Mouse (Mus musculus) intestine, embryonic 16.5 days (tissue): Measurements from ENCODE around the gene Pde10a. TPM values are rescaled to one million over a fixed set of nuclear protein-coding genes. Genes with fewer than 3 reads are reported as not detected.

Experiments
- ATAC-seq: fragments of 200-750 bp; cut with Nextera tagmentation; 2 replicates; pipeline ENCODE4 v1.8.0; 2017; ENCODE audit warnings: moderate TSS enrichment, moderate library complexity
- H3K27ac ChIP-seq: fragments of 300-500 bp; sonication (generic); 2 replicates; pipeline ENCODE4 v1.5.1; 2014; ENCODE audit warnings: mild to moderate bottlenecking, low read length
- H3K27me3 ChIP-seq: fragments of 300-500 bp; sonication (generic); replicated peaks from 2 replicates; pipeline ENCODE4 v1.6.1; 2014; ENCODE audit warnings: low read length, control low read depth, mixed read lengths; ENCODE audit not compliant: control insufficient read depth, insufficient read depth
- H3K36me3 ChIP-seq: fragments of 300-500 bp; sonication (generic); 2 replicates; pipeline ENCODE4 v1.6.1; 2014; ENCODE audit warnings: low read length, control low read depth; ENCODE audit not compliant: control insufficient read depth, insufficient read depth
- H3K4me1 ChIP-seq: fragments of 300-500 bp; sonication (generic); 2 replicates; pipeline ENCODE4 v1.6.1; 2014; ENCODE audit warnings: low read length, control low read depth, mixed read lengths; ENCODE audit not compliant: control insufficient read depth, insufficient read depth
- H3K4me2 ChIP-seq: fragments of 300-500 bp; sonication (generic); 2 replicates; pipeline ENCODE4 v1.6.1; 2014; ENCODE audit warnings: low read depth, low read length, control low read depth
- H3K4me3 ChIP-seq: fragments of 300-500 bp; sonication (generic); 2 replicates; pipeline ENCODE4 v1.5.1; 2014; ENCODE audit warnings: mild to moderate bottlenecking, low read length
- H3K9ac ChIP-seq: fragments of 300-500 bp; sonication (generic); 2 replicates; pipeline ENCODE4 v1.6.1; 2014; ENCODE audit warnings: low read depth, low read length
- H3K9me3 ChIP-seq: fragments of 300-500 bp; sonication (generic); 2 replicates; pipeline ENCODE4 v1.6.1; 2016; ENCODE audit warnings: low read length, control low read depth; ENCODE audit not compliant: control insufficient read depth
- WGBS: fragments of 180-500 bp; shearing (Covaris S2); extraction: QIAGEN DNeasy Blood & Tissue Kit; methylation state at CpG from one replicate; pipeline ENCODE4 v1.1.7; 2014; 5-methylcytosine and 5-hydroxymethylcytosine counted together
- polyA plus RNA-seq: library from polyadenylated mRNA; unstranded; fragments of >200 nt; fragmentation: Nextera tagmentation; extraction: Ambion mirVana; gene quantifications from 2 replicates; pipeline ENCODE4 v1.2.1, GENCODE M21; 2015

Pde10a gene
- polyA plus RNA-seq, 1 experiment from 2014 or later = 1.0 TPM

- 73% methylated on average over 7 of the region's 7 CpGs for WGBS
- Histone ChIP-seq H3K27ac (no peak overlapping the region), H3K4me2 (no peak overlapping the region)
Observed at GRCm38 (mm10) chr17:8843941-8844340, 318.8 kb downstream of the Pde10a start.

DNA sequence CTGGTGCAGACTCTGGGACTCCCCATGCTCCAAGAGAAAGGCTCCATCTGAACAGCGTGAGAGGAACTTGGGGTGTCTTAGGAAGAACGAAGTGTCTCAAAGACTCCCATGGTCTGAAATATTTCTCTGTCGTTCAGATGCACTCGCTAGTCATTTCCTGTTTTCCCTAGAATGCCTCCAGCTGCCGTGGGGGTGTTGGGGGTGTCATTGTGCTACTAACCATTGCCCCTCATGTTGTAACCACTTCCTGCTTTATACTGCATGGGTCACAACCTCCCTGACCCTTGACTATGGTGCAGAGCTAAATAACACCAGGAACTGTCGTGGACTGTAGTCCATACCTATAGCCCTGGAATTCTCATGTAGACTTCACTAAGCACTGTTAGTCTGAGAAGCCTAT is 321.3 kb downstream of the Pde10a start:
- H3K36me3 ChIP-seq = no peaks in the 10 kb centered on the region
- 56% methylated on average over 6 of the region's 6 CpGs for WGBS
- H3K9me3 ChIP-seq = no peaks in the 10 kb centered on the region
- peaks cover 4% of the 10 kb centered on the region; the same call in 1 of the 2 replicates for H3K4me1 ChIP-seq
- H3K4me2 ChIP-seq = no peak overlapping the region
- H3K27ac ChIP-seq = no peak overlapping the region
- no peak for ATAC-seq
- H3K4me3 ChIP-seq = no peak overlapping the region
- no peak overlapping the region for H3K9ac ChIP-seq
- H3K27me3 ChIP-seq = no peaks in the 10 kb centered on the region

More at GRCm38 (mm10) chr17:8843941-8844340, 318.8 kb downstream of the Pde10a start:
- H3K36me3 ChIP-seq = no peaks in the 10 kb centered on the region
- no peaks in the 10 kb centered on the region for H3K9me3 ChIP-seq
- H3K27me3 ChIP-seq = no peaks in the 10 kb centered on the region
- ATAC-seq = peak; percentile 81
- H3K4me1 ChIP-seq = peaks cover 4% of the 10 kb centered on the region; the same call in 1 of the 2 replicates
- no peak overlapping the region for H3K9ac ChIP-seq
- H3K4me3 ChIP-seq = no peak overlapping the region

- no peak overlapping the region for H3K4me3 ChIP-seq
- no peak overlapping the region for H3K4me2 ChIP-seq
- H3K9ac ChIP-seq = no peak overlapping the region
- H3K36me3 ChIP-seq = no peaks in the 10 kb centered on the region
- WGBS = 49% methylated on average over 7 of the region's 7 CpGs
- no peaks in the 10 kb centered on the region for H3K9me3 ChIP-seq
- no peaks in the 10 kb centered on the region for H3K27me3 ChIP-seq
- peaks cover 4% of the 10 kb centered on the region; the same call in 1 of the 2 replicates for H3K4me1 ChIP-seq
- no peak for ATAC-seq
- no peak overlapping the region for H3K27ac ChIP-seq
Observed at GRCm38 (mm10) chr17:8847558-8847957, 322.4 kb downstream of the Pde10a start.

- H3K9me3 ChIP-seq = no peaks in the 10 kb centered on the region
- no peaks in the 10 kb centered on the region for H3K4me1 ChIP-seq
- no peak overlapping the region for H3K4me3 ChIP-seq
- H3K36me3 ChIP-seq = no peaks in the 10 kb centered on the region
- WGBS = 89% methylated on average over 6 of the region's 6 CpGs
- no peak overlapping the region for H3K4me2 ChIP-seq
- no peak overlapping the region for H3K27ac ChIP-seq
- H3K27me3 ChIP-seq = no peaks in the 10 kb centered on the region
- H3K9ac ChIP-seq = no peak overlapping the region
- no peak for ATAC-seq
Observed at GRCm38 (mm10) chr17:8851846-8852245, 326.7 kb downstream of the Pde10a start.

- 34% methylated on average over 22 of the region's 22 CpGs for WGBS
- peak overlapping the region; percentile 46 for H3K4me2 ChIP-seq
- no peak overlapping the region; the same call in 1 of the 2 replicates for H3K9ac ChIP-seq
- ATAC-seq = peak; percentile 73
- peak overlapping the region; percentile 20 for H3K4me3 ChIP-seq
- H3K27me3 ChIP-seq = no peaks in the 10 kb centered on the region
- H3K27ac ChIP-seq = no peak overlapping the region
- peaks cover 5% of the 10 kb centered on the region; the same call in 1 of the 2 replicates for H3K4me1 ChIP-seq
- H3K9me3 ChIP-seq = no peaks in the 10 kb centered on the region
- no peaks in the 10 kb centered on the region for H3K36me3 ChIP-seq
Observed at GRCm38 (mm10) chr17:8856430-8857371, 331.5 kb downstream of the Pde10a start.

- no peaks in the 10 kb centered on the region for H3K36me3 ChIP-seq
- H3K4me2 ChIP-seq = no peak overlapping the region
- no peaks in the 10 kb centered on the region for H3K9me3 ChIP-seq
- 66% methylated on average over 23 of the region's 23 CpGs for WGBS
- H3K4me3 ChIP-seq = no peak overlapping the region
- no peak overlapping the region for H3K9ac ChIP-seq
- no peaks in the 10 kb centered on the region for H3K27me3 ChIP-seq
- no peak for ATAC-seq
- peaks cover 5% of the 10 kb centered on the region; the same call in 1 of the 2 replicates for H3K4me1 ChIP-seq
- no peak overlapping the region for H3K27ac ChIP-seq
Observed at GRCm38 (mm10) chr17:8858636-8859421, 333.7 kb downstream of the Pde10a start.

GRCm38 (mm10) chr17:8859489-8859888 is 334.3 kb downstream of the Pde10a start:
- H3K4me2 ChIP-seq = no peak overlapping the region
- no peak overlapping the region for H3K4me3 ChIP-seq
- H3K9ac ChIP-seq = no peak overlapping the region
- no peaks in the 10 kb centered on the region for H3K27me3 ChIP-seq
- H3K9me3 ChIP-seq = no peaks in the 10 kb centered on the region
- H3K36me3 ChIP-seq = no peaks in the 10 kb centered on the region
- H3K27ac ChIP-seq = no peak overlapping the region
- peaks cover 5% of the 10 kb centered on the region; the same call in 1 of the 2 replicates for H3K4me1 ChIP-seq
- ATAC-seq = no peak
- WGBS = 39% methylated on average over 4 of the region's 4 CpGs

GRCm38 (mm10) chr17:8864638-8865497 is 339.7 kb downstream of the Pde10a start:
- no peak overlapping the region for H3K27ac ChIP-seq
- H3K9me3 ChIP-seq = no peaks in the 10 kb centered on the region
- peaks cover 2% of the 10 kb centered on the region; the same call in 1 of the 2 replicates for H3K4me1 ChIP-seq
- H3K4me2 ChIP-seq = no peak overlapping the region
- no peak overlapping the region for H3K4me3 ChIP-seq
- H3K9ac ChIP-seq = no peak overlapping the region
- 71% methylated on average over 8 of the region's 8 CpGs for WGBS
- no peaks in the 10 kb centered on the region for H3K27me3 ChIP-seq
- ATAC-seq = peak; percentile 18; the same call in 1 of the 2 replicates
- H3K36me3 ChIP-seq = no peaks in the 10 kb centered on the region
